Mouse (Mus musculus) urinary bladder, postnatal 4 days (tissue): Measurements from ENCODE around the gene Nrxn2.

Source experiments
- DNase-seq, 2 experiments: peaks; one replicate each; pipeline ENCODE4 v3.0.0; 2021 to 2022; ENCODE audit warnings: low spot score in 2 of 2

Nrxn2 gene

DNA sequence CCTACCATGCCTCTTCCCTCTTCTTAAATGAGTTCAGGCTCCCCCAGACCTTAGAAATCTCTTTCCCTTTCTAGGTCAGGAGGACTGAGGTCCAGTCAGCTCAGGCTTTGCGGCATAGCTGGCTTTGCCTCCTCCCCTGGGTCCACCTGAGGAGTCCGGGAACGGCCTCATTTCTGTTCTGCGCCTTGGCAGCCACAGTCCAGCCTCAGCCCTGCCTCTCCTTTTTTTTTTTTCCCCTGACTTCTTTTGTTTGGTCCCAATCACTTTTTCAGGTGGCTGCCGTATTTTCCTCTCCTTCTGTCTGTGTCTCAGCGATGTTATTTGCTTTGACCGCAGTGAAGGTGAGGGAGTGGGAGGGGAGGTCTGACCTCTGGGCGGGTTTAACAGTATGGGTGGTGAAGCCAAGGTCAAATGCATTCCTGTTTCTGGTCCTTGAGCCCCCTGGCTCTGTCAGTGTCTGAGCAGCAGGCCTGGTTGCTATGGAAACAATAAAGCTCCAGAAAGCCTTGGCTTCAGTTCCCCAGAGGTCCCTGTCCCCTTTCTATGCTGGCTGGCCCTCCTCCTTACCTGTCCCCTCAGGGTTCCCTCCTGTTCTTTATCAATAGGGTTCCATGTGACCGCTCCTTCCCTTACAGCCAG lies 34.3 kb downstream of the Nrxn2 start:
- DNase-seq, result no peak

DNA sequence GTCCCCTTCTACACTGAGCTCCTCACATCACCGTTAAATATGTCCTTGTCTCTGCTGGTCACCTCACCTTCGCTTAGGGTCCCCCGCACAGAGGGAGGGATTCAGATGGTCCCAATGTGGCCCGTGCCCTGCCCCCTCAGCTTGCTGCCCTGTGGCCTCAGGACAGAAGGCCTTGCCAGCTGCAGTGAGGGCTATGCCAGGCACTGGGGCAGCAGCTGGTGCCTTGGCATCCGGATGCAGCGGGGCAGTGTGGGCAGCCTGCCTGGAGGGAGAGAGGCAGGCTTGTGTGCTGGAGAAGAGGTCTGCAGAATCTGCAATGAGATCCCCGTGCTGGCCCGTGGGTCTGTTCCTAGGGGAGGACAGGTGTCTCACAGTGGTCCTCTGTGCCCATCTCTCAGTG lies 34.8 kb downstream of the Nrxn2 start:
- no peak for DNase-seq

DNA sequence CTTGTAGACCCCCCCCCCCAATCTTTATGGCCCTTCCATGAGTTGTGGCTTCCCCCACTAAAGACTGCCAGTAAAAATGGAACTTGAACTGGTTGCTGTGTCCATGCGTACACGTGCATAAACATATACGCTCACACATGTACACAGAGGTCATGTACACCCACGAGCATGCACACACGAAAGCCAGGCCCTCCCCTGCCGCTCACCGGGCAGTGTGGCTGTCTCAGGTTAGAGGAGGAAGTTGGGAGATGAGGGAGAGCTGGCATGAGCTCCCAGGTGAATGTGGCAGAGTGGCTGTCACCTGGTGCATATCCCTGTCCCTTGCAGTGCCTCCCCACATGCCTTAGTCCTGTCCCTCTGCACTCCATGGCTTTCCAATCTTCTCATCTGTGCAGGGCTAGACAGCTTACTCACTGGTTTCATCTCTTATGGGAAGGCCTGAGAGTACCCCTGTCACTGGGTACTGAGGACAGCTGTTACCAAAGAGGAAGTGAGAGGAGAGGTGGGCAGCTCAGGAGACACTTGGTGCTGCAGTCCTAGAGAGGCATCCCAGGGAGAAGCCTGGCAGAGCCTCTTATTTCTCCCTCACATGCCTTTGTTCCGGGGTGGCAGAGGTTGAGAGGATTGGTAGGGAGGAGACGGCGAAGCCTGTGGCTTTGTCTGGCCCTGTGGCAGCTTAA lies 35.6 kb downstream of the Nrxn2 start:
- no peak for DNase-seq

DNA sequence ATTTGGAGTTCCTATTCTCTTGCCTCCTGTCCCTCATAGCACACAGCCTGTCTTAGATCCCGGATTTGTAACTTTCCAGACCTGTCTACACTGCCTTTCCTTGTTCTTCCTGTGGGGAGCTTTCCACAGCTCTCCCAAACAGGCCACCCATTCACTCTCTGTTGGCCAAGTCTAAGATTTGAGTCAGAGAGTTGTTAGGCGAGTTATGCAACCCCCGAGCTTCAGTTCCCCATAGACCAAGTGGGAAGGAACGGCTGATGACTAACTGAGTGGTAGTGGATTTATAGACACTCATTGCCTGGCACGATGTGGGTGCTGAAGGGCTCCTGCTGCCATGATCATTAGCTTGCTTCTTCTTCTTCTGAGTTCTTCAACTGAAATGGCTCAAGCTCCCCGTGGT lies 41.0 kb downstream of the Nrxn2 start:
- no peak for DNase-seq

DNA sequence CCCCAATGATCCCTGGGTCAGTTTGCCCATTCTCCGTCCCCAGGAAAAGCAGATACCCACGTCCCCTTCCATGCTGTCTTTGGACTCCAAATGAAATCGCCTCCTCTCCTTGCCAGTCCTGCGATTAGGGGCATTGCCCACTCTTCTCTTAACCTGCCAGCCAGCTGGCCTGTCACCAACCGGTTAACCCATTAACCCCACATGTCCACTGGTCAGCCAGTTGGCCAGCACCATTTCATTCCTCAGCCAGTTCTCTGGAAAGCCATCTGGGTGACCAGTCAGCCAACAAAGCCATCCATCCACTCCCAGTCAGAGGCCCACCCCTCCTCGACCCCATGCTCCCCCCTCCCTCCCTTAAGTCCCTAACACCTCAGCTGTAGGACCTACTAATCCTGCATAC lies 44.3 kb downstream of the Nrxn2 start:
- no peak for DNase-seq

DNA sequence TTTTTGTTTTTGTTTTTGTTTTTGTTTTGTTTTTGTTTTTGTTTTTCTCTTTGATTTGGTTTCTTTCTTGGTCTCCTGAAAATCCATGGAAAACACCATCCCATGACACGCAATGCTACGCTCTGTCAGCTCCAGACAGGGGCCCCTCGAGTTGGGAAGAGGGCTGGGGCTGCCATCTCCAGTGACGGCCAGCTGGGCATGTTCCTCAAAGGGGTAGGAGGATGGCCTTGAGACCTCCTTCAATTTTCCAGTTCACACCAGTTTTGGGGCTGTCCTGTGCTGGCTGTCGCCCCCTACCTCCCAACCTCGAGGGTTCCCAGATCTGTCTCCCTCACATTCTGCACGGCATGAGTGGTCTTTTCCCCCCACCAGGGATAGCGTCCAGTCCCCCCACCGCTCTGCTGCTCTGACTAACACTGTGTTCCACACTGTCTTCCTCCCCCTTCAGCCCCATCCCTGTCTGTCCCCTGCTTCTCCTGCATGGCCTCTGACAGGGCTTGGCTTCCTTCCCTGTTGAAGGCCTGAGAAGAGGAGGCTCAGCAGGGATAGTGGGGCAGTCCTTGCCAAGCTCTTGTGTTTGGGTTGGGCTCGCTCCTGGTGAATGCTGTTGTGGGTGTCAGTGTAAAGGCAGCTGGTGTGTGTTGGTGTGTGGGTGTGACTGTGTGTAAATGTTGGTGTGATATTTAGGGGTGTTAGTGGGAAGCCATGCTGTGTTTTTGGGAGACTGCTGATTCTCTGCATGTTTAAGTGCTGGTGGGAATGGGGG lies 46.0 kb downstream of the Nrxn2 start:
- peak in 1 of 2 experiments; percentile 49 for DNase-seq

DNA sequence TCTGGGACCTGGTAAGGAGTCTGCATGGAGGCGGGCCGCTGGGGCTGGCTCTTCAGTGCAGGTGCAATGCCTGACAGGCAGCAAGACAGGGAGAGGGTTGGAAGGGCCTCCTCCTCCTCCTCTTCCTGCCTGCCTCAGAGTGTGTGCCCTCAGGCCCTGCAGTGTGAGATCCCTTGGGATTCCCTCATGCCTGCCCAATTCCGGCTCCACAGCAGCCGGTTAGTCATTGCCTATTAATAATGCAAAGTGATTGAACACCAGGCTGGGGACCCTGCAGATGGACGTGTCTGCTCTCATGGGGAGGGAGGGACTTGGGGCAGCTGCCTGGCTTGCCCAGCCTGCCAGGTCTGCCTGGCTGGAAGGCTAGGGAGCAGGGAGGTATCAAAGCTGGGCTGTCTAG lies 46.6 kb downstream of the Nrxn2 start:
- DNase-seq, result no peak

DNA sequence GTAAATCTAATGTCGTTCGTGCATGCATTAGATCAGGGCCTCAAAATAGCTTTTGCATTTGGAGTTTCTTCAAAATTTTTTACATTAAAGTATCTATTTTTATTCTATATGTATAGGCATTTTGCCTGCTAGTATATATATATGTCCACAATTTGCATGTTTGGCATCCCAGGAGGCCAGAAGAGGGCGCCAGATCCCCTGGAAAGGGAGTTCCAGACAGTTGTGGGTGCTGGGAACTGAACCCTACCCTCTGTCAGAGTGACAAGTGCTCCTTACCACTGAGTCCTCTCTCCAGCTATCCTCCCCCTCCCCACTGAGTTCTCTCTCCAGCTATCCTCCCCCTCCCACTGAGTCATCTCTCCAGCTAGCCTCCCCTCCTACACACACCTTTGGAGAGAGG lies 48.4 kb downstream of the Nrxn2 start:
- DNase-seq, result no peak

DNA sequence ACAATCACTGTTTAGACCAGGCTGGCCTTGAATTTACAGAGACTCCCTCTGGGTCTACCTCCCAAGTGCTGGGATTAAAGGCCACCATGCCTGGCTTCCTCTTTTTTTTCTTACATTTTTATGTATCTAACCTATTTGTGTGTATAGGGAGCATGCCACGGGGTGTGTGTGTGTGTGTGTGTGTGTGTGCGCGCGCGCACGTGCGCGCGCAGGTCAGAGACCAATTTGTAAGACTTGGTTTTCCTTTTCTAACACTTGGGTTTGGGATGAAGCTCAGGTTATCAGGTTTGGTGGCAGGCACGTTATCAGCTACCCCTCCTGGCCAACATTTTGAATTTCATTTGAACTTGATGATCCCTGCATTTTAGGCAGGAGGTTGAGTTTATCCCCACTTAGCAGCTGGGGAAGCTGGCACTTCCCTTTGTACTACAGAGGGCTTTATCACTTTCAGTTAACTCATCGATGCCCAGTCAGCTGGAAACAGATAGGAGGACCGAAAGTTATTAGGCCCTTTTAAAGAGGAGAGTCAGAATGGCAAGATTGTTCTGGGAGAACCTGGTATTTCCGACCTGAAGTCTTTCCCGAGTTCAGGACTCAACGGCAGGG lies 48.9 kb downstream of the Nrxn2 start:
- no peak for DNase-seq

DNA sequence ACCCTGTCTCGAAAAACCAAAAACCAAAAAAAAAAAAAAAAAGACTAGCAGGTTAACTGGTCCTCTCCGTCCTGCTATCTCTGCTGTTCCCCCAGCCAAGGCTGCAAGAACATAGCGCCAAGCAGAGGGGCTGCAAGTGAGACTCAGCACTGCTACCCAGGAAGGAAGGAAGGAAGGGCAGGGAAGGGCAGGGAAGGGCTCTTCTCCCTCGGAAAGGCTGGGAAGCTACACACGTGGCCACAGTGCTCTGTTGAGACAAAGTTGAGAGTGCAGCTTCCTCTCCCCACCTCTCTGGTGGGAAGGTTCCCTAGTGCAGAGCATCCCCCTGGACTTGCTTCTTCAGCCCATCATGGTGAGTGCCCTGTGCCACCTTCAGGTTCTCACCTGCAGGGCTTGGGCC lies 53.1 kb downstream of the Nrxn2 start:
- DNase-seq, result no peak

DNA sequence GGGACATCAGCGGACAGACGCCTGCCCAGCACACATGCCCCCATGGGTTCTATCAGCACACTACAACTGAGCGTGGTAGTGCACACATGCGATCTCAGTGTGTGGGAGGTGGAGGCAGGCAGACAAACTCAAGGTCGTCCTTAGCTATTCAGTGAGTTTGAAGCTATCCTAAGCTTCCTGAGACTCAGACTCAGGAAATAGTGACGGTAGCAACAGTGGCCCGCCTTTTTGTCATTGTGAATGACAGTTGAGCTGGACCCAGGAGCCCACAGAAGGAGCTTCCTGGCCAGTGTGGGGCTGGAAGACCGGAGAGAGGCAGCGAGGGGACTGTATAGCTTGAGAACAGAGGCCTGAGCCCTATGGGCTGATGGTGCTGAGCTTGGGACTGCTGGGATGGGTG lies 54.3 kb downstream of the Nrxn2 start:
- no peak for DNase-seq

DNA sequence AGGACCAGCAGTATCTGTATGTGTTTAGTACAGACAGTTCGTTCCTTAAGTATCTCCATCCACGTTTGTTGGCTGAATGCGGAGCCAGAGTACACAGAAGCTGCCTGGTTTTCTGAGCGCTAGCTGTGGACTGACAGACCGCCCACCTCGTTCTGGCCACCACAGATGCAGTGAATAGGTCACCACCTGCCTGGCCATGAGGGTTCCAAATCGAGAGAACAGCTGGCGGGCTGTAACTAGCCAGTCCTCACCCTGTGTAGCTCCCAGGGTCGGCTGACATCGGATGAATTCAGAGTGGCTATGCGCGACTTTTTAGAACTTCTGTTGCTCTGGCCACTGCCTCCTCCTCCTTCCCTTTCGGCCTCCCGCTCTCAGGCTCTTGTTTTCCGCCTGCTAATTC lies 56.2 kb downstream of the Nrxn2 start:
- DNase-seq, result peak in 1 of 2 experiments; percentile 61

DNA sequence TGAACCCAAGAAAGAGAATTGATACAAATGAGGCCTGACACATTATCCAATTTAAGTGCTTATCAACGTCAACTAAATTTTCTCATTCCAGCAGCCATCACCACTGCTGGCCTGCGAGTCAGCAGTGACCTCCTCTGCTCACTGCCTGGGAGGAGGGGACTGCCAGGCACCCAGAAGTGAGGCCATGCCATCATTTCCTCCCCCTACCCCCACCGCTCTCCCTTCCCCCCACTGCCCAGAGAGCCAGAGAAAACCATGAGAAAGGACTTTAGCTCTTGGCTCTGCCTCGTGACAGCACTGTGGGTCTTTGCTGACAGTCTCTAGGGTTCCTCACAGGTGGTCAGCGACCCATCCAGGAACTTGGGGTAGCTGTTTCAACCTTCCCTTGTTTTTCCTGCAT lies 56.6 kb downstream of the Nrxn2 start:
- DNase-seq, result no peak

DNA sequence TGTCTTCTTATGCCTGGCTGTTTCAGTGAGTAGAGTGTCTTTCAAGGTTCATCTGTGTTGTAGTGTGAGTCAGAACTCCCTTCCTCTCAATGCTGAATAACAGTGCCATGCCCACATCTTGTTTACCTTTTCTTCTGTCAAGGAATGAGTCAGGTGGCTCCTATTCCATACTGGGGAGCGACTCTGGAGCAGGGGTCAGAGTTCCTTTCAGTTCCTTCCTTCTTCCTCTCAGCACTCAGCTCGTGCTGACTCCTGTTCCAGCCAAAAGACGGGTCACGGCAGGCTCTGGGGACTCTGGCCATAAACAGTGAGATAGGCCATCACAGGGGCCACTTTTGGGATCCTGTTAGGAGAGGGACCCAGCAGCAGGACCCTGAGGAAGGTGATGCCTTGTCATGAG lies 58.5 kb downstream of the Nrxn2 start:
- no peak for DNase-seq

DNA sequence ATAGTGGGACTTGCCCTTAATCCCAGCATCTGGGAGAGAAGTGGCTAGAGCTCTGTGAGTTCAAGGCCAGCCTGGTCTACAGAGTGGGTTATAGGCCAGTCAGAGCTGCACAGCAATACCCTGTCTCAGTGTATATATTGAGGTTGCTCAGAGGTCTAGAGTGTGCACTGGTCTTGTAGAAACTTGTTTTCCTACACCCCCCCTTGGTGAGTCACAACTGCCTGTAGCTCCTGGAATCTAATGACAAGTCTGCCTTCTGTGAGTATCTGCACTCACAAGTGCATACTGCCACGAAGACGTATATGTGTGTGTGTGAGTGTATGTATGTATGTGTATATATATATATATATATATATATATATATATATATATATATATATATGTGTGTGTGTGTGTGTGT lies 60.0 kb downstream of the Nrxn2 start:
- no peak for DNase-seq

DNA sequence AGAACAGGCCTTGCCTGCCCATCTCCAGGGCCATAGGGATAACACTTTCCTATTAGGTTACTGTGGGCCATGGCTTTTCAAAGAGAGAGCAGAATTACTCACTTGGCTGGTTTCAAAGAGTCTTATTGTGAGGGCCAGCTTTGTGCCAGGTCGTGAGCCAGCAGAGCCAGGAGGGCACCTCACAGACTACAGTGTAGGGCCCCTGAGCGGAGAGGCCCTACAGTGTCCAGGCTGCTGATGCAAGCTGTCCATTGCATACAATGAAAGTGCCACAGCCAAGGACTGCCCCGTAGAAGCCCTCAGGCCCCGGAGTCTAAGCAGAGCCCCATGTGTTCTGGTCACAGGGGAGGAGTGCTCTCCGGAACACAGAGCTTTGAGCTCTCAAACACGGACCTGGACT lies 64.4 kb downstream of the Nrxn2 start:
- DNase-seq, result no peak

DNA sequence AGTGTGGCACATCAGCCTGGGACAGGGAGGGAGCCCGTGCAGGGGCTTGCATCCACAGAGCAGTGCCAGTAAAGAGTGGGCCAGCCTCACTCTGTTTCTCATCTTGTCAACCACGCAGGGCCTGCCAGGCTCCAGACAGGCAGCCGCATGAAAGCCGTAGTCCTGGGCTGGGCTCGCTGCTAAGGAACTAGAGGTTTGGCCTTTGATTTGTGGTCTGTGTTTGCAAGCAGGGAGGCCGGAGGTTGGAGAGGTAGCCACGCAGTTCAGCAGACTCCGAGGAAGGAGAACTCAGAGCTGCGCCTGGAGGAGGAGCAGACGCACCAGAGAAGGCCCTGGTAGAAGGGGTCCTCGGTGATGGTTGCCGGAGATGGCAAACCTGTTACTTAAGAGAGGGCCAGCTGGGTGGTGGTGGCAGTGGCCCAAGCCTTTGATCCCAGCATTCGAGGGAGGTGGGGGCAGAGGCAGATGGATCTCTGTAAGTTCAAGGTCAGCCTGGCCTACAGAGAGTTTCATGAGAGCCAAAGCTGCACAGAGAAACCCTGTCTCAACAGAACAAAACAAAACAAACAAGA lies 66.6 kb downstream of the Nrxn2 start:
- no peak for DNase-seq

DNA sequence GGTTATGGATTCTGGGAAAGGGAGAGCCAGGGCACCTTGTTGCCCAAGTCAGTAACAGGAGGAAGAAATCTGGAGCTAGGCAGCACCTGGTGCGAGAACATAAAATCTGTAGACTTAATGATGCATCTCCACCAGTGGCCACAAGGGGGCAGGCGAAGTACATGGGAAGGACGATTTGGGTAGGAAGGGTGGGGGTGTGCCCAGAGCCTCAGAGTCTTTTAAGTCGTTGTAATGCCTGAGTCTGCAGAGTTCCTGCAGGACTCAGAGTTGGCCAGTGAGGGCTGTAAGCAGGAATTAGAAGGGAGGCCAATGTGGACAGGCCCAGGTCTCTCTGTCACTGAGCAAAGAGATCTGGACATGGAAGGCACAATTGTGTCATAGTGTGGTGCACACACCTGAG lies 70.5 kb downstream of the Nrxn2 start:
- DNase-seq, result peak; percentile 79 to 93

DNA sequence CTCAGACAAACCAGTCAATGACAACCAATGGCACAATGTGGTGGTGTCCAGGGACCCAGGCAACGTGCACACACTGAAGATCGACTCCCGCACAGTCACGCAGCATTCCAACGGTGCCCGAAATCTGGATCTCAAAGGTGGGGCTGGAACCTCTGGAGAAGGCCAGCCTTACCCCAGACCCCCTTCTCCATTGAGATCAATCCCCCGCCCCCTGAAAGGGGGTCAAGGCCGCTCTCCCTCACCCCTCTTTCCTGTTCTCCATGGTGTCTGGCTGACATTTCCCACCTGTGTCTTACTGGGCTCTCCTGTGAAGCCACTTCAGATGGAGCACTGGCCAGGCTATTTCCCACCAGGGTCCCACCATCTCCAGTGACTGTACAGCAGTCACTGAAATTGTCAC lies 73.0 kb downstream of the Nrxn2 start:
- no peak for DNase-seq

DNA sequence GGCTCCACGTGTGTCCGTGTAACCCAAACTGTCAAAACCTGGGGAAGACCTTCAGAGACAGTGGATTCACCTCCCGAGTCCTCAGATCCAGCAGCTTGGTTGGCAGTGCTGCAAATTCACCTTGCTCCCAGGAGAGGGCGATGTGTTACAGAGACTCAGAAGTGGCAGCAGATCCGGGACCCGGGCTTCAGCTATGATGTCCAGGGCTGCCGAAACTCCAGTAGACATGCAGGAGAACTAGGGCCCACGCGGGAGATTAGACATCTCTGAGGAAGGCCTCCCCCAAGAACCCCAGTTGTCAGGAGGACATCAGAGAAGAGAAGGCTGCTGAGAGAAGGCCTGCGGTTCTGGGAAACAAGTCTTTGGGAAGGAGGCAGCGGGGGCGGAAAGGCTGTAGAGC lies 73.6 kb downstream of the Nrxn2 start:
- DNase-seq, result peak; percentile 60 to 72

DNA sequence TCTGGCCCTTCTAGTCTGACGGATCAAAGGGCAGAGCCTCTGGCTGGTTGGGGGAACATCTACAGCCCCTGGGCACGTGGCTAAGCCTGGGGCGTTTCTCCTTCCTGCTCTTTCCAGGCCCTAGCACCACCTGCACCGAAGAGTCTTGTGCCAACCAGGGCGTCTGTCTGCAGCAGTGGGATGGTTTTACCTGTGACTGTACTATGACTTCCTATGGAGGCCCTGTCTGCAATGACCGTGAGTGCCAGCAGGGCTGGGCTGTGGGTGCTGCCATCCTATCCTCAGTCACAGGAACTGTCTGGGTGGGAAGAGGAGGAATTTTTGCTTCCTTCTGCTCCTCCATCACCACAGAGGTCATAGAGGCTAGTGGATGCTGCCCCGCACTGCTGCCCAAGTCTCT lies 74.7 kb downstream of the Nrxn2 start:
- DNase-seq, result no peak

DNA sequence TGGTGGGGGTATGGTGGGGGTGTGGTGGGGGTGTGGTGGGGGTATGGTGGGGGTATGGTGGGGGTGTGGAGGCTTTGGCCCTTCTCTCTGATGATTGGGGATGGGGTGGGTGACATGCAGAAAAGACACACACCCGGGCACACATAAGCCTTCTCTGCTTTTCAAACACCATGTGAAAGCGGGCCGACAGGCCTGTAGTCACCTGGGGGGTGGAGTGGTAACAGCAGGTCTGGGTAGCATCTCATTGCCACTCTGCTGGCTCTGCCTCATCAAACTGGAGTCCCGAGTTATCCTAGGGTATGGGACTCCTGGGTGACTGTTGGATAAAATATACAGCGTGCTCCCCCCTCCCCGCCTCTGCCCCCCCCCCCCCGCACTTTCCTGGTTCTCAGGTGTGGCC lies 75.5 kb downstream of the Nrxn2 start:
- no peak for DNase-seq
